Mouse (Mus musculus) kidney, adult 11 months (tissue): ENCODE data around the gene Mtr.

Experiments used
- DNase-seq: peaks from one replicate; pipeline ENCODE4 v3.0.0; 2022

The Mtr gene

GRCm38 (mm10) chr13:12232141-12232540 is 25.8 kb downstream of the Mtr start:
- peak; percentile 32 for DNase-seq

GRCm38 (mm10) chr13:12228248-12228647 is 29.7 kb downstream of the Mtr start:
- peak; percentile 51 for DNase-seq

- no peak for DNase-seq
Measured at GRCm38 (mm10) chr13:12227606-12228005, 30.3 kb downstream of the Mtr start.

- no peak for DNase-seq
Measured at GRCm38 (mm10) chr13:12218603-12219002, 39.3 kb downstream of the Mtr start.

GRCm38 (mm10) chr13:12214922-12215321 is 43.0 kb downstream of the Mtr start:
- no peak for DNase-seq

GRCm38 (mm10) chr13:12211058-12211457 is 46.9 kb downstream of the Mtr start:
- no peak for DNase-seq

GRCm38 (mm10) chr13:12210023-12210762 is 47.7 kb downstream of the Mtr start:
- DNase-seq, result peak; percentile 24

GRCm38 (mm10) chr13:12200372-12200771 is 57.5 kb downstream of the Mtr start:
- DNase-seq, result no peak

- no peak for DNase-seq
Measured at GRCm38 (mm10) chr13:12198486-12198885, 59.4 kb downstream of the Mtr start.

- no peak for DNase-seq
Measured at GRCm38 (mm10) chr13:12196861-12197260, 61.1 kb downstream of the Mtr start.

- peak; percentile 10 for DNase-seq
Measured at GRCm38 (mm10) chr13:12196012-12196411, 61.9 kb downstream of the Mtr start.

GRCm38 (mm10) chr13:12194942-12195662 is 62.8 kb downstream of the Mtr start:
- no peak for DNase-seq

GRCm38 (mm10) chr13:12189219-12189618 is 68.7 kb downstream of the Mtr start:
- DNase-seq, result no peak

GRCm38 (mm10) chr13:12188804-12189203 is 69.1 kb downstream of the Mtr start:
- DNase-seq, result no peak

GRCm38 (mm10) chr13:12179481-12179880 is 78.4 kb downstream of the Mtr start:
- DNase-seq, result no peak

GRCm38 (mm10) chr13:12176761-12177160 is 81.2 kb downstream of the Mtr start:
- DNase-seq, result no peak

GRCm38 (mm10) chr13:12175988-12176736 is 81.8 kb downstream of the Mtr start:
- DNase-seq, result no peak

- DNase-seq, result no peak
Measured at GRCm38 (mm10) chr13:12167276-12167675, 90.6 kb downstream of the Mtr start.

- peak; percentile 12 for DNase-seq
Measured at GRCm38 (mm10) chr13:12166386-12166785, 91.5 kb downstream of the Mtr start.

GRCm38 (mm10) chr13:12165461-12166058 is 92.4 kb downstream of the Mtr start:
- DNase-seq, result peak; percentile 11

- no peak for DNase-seq
Measured at GRCm38 (mm10) chr13:12162457-12162856, 95.5 kb downstream of the Mtr start.

GRCm38 (mm10) chr13:12160121-12160475 is 97.8 kb downstream of the Mtr start:
- peak; percentile 74 for DNase-seq
